27 mouse cellular contexts compared by ENCODE assay signal in the genomic region with DNA sequence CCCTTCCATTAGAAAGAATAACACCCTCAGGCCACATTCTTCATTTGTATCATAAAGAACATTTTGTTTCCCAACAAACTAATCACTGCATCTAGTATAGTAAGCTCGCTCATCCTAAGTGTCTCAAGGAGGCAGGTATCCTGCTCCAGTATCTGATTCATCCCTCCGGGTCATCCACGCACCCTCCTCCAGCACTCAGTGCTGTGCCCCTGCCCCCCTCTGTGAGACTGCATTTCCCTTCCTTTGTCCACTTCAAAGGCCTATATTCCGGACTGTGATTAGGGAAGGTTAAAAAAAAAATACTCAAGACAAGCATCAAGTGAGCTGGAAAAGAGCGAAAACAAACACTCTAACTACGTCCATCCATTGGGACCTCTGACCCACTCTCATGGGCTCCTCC.
DNase-seq lines count a peak whose midpoint lies in the region; ATAC-seq and TF ChIP-seq lines count a peak whose summit lies in the region.
"Had no signal": no experiment of that assay in that cellular context is flagged by ENCODE, and none has a peak within 500 bp of the region (broad histone marks: within the 10 kb centered on the region; RNA-seq: fewer than 3 reads in every experiment).

No protein-coding gene starts in this region.

- 37% methylated on average over 6 of the region's 6 CpGs for WGBS in kidney, embryonic 15.5 days
- 49% methylated on average over 6 of the region's 6 CpGs for WGBS in lung, postnatal 0 days
- 66% methylated on average over 6 of the region's 6 CpGs for WGBS in lung, adult 2 months
- WGBS in intestine, postnatal 0 days = 79% methylated on average over 6 of the region's 6 CpGs
- 53% methylated on average over 6 of the region's 6 CpGs for WGBS in forebrain, embryonic 15.5 days

- H3K4me1 ChIP-seq in kidney, embryonic 15.5 days = 0 out of 2 replicates have a peak, but pooled peaks cover 3% of the 10 kb centered on the region
- H3K4me1 ChIP-seq in lung, postnatal 0 days (ENCODE audit: insufficient read depth, low read depth, low read length) = no peaks in the 10 kb centered on the region
- H3K4me1 ChIP-seq in lung, adult 2 months (ENCODE audit: control insufficient read depth, insufficient read depth, low read length) = no peaks in the 10 kb centered on the region
- no peaks in the 10 kb centered on the region for H3K4me1 ChIP-seq in intestine, postnatal 0 days (replicated peaks; ENCODE audit: control insufficient read depth, insufficient read depth, low read length)
- 0 out of 2 replicates have a peak, but pooled peaks cover 3% of the 10 kb centered on the region for H3K4me1 ChIP-seq in forebrain, embryonic 15.5 days
- H3K4me1 ChIP-seq: embryonic facial prominence, embryonic 12.5 days; embryonic facial prominence, embryonic 15.5 days had no signal

- H3K27me3 ChIP-seq in kidney, embryonic 15.5 days = no peaks in the 10 kb centered on the region
- no peaks in the 10 kb centered on the region for H3K27me3 ChIP-seq in lung, postnatal 0 days (replicated peaks; ENCODE audit: insufficient read depth, low read length)
- no peaks in the 10 kb centered on the region for H3K27me3 ChIP-seq in intestine, postnatal 0 days (replicated peaks; ENCODE audit: control insufficient read depth, insufficient read depth, low read length)
- H3K27me3 ChIP-seq in forebrain, embryonic 15.5 days = no peaks in the 10 kb centered on the region
- H3K27me3 ChIP-seq: embryonic facial prominence, embryonic 12.5 days; embryonic facial prominence, embryonic 15.5 days; forebrain, embryonic 12.5 days; hindbrain, embryonic 13.5 days; Patski had no signal

- no peak for TF ChIP-seq EP300 in lung, postnatal 0 days (IDR thresholded peaks at IDR 0.05)

- H3K9me3 ChIP-seq in kidney, embryonic 15.5 days (replicated peaks) = no peaks in the 10 kb centered on the region
- no peaks in the 10 kb centered on the region for H3K9me3 ChIP-seq in lung, postnatal 0 days (ENCODE audit: low read length)
- H3K9me3 ChIP-seq in intestine, postnatal 0 days (ENCODE audit: control insufficient read depth) = no peaks in the 10 kb centered on the region
- H3K9me3 ChIP-seq in forebrain, embryonic 15.5 days = no peaks in the 10 kb centered on the region
- H3K9me3 ChIP-seq: embryonic facial prominence, embryonic 12.5 days; embryonic facial prominence, embryonic 15.5 days; forebrain, embryonic 12.5 days; G1E; hindbrain, embryonic 10.5 days; hindbrain, embryonic 13.5 days had no signal

- H3K27ac ChIP-seq in kidney, embryonic 15.5 days = peak overlapping the region; percentile 49; the same call in 1 of the 2 replicates
- no peak overlapping the region for H3K27ac ChIP-seq in lung, postnatal 0 days (ENCODE audit: low read length)
- no peak overlapping the region for H3K27ac ChIP-seq in intestine, postnatal 0 days (ENCODE audit: low read depth, low read length)
- no peak overlapping the region for H3K27ac ChIP-seq in forebrain, embryonic 15.5 days (replicated peaks)
- H3K27ac ChIP-seq: embryonic facial prominence, embryonic 12.5 days; embryonic facial prominence, embryonic 15.5 days; forebrain, embryonic 12.5 days; hindbrain, embryonic 10.5 days; hindbrain, embryonic 13.5 days had no signal

- ATAC-seq in kidney, embryonic 15.5 days (replicated peaks; ENCODE audit: low FRiP score) = 0 out of 2 replicates have a peak, but pooled peaks have one; percentile 36
- ATAC-seq in lung, postnatal 0 days = no peak
- no peak for ATAC-seq in intestine, postnatal 0 days
- no peak for ATAC-seq in forebrain, embryonic 15.5 days (replicated peaks)
- ATAC-seq: activated CD4-positive, CD25-positive, alpha-beta regulatory T cell, adult 4 months; forebrain, embryonic 16.5 days; hindbrain, embryonic 16.5 days; Patski had no signal

- H3K4me2 ChIP-seq in kidney, embryonic 15.5 days = no peak overlapping the region; the same call in 1 of the 2 replicates
- H3K4me2 ChIP-seq in lung, postnatal 0 days (replicated peaks; ENCODE audit: low read depth, low read length) = no peak overlapping the region
- no peak overlapping the region for H3K4me2 ChIP-seq in intestine, postnatal 0 days (replicated peaks; ENCODE audit: low read depth)
- no peak overlapping the region for H3K4me2 ChIP-seq in forebrain, embryonic 15.5 days (replicated peaks)
- H3K4me2 ChIP-seq: embryonic facial prominence, embryonic 12.5 days; embryonic facial prominence, embryonic 15.5 days; forebrain, embryonic 12.5 days; heart, embryonic 11.5 days; hindbrain, embryonic 13.5 days had no signal

- peak; percentile 20 for DNase-seq in embryo, embryonic 10 days (ENCODE audit: low spot score)
- no peak for DNase-seq in embryo, embryonic 11 days
- DNase-seq in kidney, adult 11 months = no peak
- DNase-seq in lung, postnatal 0 days (ENCODE audit: low spot score) = peak; percentile 28
- DNase-seq in lung, adult 2 months = no peak
- DNase-seq: adrenal gland, adult 8-10 months; adrenal gland, postnatal 25 days; cerebellum, adult 11-12 months; cerebellum, adult 8-10 months; cerebellum, postnatal 10 days; cerebellum, postnatal 36 days; gastrocnemius, postnatal 10 days; gastrocnemius, postnatal 36 days had no signal

- no peak for TF ChIP-seq POLR2A in lung, adult 2 months (IDR thresholded peaks at IDR 0.05; ENCODE audit: borderline replicate concordance, extremely low read depth, low read depth, low read length)

- H3K4me3 ChIP-seq in kidney, embryonic 15.5 days (replicated peaks) = no peak overlapping the region
- no peak overlapping the region for H3K4me3 ChIP-seq in lung, postnatal 0 days (ENCODE audit: low read depth, low read length)
- H3K4me3 ChIP-seq in lung, adult 2 months (replicated peaks; ENCODE audit: extremely low read depth, low read depth, low read length) = no peak overlapping the region
- H3K4me3 ChIP-seq in intestine, postnatal 0 days (ENCODE audit: low read depth, low read length) = no peak overlapping the region
- no peak overlapping the region for H3K4me3 ChIP-seq in forebrain, embryonic 15.5 days
- H3K4me3 ChIP-seq: embryonic facial prominence, embryonic 12.5 days; embryonic facial prominence, embryonic 15.5 days; forebrain, embryonic 12.5 days; hindbrain, embryonic 10.5 days; hindbrain, embryonic 13.5 days had no signal

- no peak overlapping the region for H3K9ac ChIP-seq in kidney, embryonic 15.5 days
- H3K9ac ChIP-seq in lung, postnatal 0 days (replicated peaks; ENCODE audit: low read depth) = no peak overlapping the region
- no peak overlapping the region for H3K9ac ChIP-seq in intestine, postnatal 0 days (ENCODE audit: low read depth, low read length)
- H3K9ac ChIP-seq in forebrain, embryonic 15.5 days (replicated peaks) = no peak overlapping the region
- H3K9ac ChIP-seq: embryonic facial prominence, embryonic 12.5 days; embryonic facial prominence, embryonic 15.5 days; forebrain, embryonic 12.5 days; hindbrain, embryonic 13.5 days had no signal

- no peak for TF ChIP-seq CTCF in lung, postnatal 0 days (IDR thresholded peaks at IDR 0.05)
- TF ChIP-seq CTCF in lung, adult 2 months (IDR thresholded peaks at IDR 0.05; ENCODE audit: insufficient read depth, low read length) = no peak
- TF ChIP-seq CTCF in intestine, postnatal 0 days (IDR thresholded peaks at IDR 0.05; ENCODE audit: low read depth) = no peak

- H3K36me3 ChIP-seq in kidney, embryonic 15.5 days = peaks cover 48% of the 10 kb centered on the region
- H3K36me3 ChIP-seq in lung, postnatal 0 days (ENCODE audit: insufficient read depth, low read length) = 0 out of 2 replicates have a peak, but pooled peaks cover 9% of the 10 kb centered on the region
- no peaks in the 10 kb centered on the region for H3K36me3 ChIP-seq in intestine, postnatal 0 days (ENCODE audit: control insufficient read depth, insufficient read depth)
- peaks cover 41% of the 10 kb centered on the region for H3K36me3 ChIP-seq in forebrain, embryonic 15.5 days
- H3K36me3 ChIP-seq: G1E had no signal

Comparison
In these comparisons a context has a peak if more than half of its experiments do, and no peak if none do; other contexts are left out.
1. DNase-seq: peak in embryo, embryonic 10 days (single experiment) and lung, postnatal 0 days (single experiment); none in embryo, embryonic 11 days (single experiment), kidney, adult 11 months (single experiment) and lung, adult 2 months (single experiment).